Mouse (Mus musculus) midbrain, embryonic 14.5 days (tissue): ENCODE measurements around the gene Zranb1. TPM values are rescaled to one million over a fixed set of nuclear protein-coding genes. Genes with fewer than 3 reads are reported as not detected.

Experiments used
- ATAC-seq: fragments of 200-750 bp; cut with Nextera tagmentation; 2 replicates; pipeline ENCODE4 v1.8.0; 2017; ENCODE audit warnings: moderate number of reproducible peaks, moderate library complexity; ENCODE audit not compliant: low FRiP score, low TSS enrichment
- DNase-seq: peaks from one replicate; pipeline ENCODE4 v3.0.0-alpha.2; 2015
- H3K27ac ChIP-seq: fragments of 300-500 bp; sonication (generic); replicated peaks from 2 replicates; pipeline ENCODE4 v1.5.1; 2014; ENCODE audit warnings: mild to moderate bottlenecking, low read depth, low read length, moderate library complexity
- H3K27me3 ChIP-seq: fragments of 300-500 bp; sonication (generic); 2 replicates; pipeline ENCODE4 v1.6.1; 2014; ENCODE audit warnings: low read length, control low read depth, mixed read lengths; ENCODE audit not compliant: control insufficient read depth, insufficient read depth
- H3K36me3 ChIP-seq: fragments of 300-500 bp; sonication (generic); 2 replicates; pipeline ENCODE4 v1.6.1; 2014; ENCODE audit warnings: low read length, control low read depth; ENCODE audit not compliant: control insufficient read depth, insufficient read depth
- H3K4me1 ChIP-seq: fragments of 300-500 bp; sonication (generic); 2 replicates; pipeline ENCODE4 v1.6.1; 2014; ENCODE audit warnings: mild to moderate bottlenecking, antibody characterized with exemption, low read length, control low read depth; ENCODE audit not compliant: control insufficient read depth, insufficient read depth
- H3K4me2 ChIP-seq: fragments of 300-500 bp; sonication (generic); 2 replicates; pipeline ENCODE4 v1.6.1; 2014; ENCODE audit warnings: mild to moderate bottlenecking, low read length, moderate library complexity
- H3K4me3 ChIP-seq: fragments of 300-500 bp; sonication (generic); replicated peaks from 2 replicates; pipeline ENCODE4 v1.5.1; 2014; ENCODE audit warnings: low read depth, low read length
- H3K9ac ChIP-seq: fragments of 300-500 bp; sonication (generic); replicated peaks from 2 replicates; pipeline ENCODE4 v1.6.1; 2014; ENCODE audit warnings: mild to moderate bottlenecking, low read length, moderate library complexity
- H3K9me3 ChIP-seq: fragments of 300-500 bp; sonication (generic); 2 replicates; pipeline ENCODE4 v1.6.1; 2016; ENCODE audit warnings: low read length, control low read depth, mixed read lengths; ENCODE audit not compliant: control insufficient read depth
- WGBS: fragments of 180-500 bp; shearing (Covaris S2); extraction: QIAGEN DNeasy Blood & Tissue Kit; methylation state at CpG from one replicate; pipeline ENCODE4 v1.1.7; 2014; 5-methylcytosine and 5-hydroxymethylcytosine counted together
- polyA plus RNA-seq: library from polyadenylated mRNA; unstranded; fragments of >200 nt; fragmentation: Nextera tagmentation; extraction: Ambion mirVana; gene quantifications from 2 replicates; pipeline ENCODE4 v1.2.1, GENCODE M21; 2014

Gene Zranb1
- polyA plus RNA-seq, 1 experiment from 2014 or later: 35.1 TPM

- Histone ChIP-seq H3K4me2 (no peak overlapping the region), H3K9ac (no peak overlapping the region), H3K4me3 (no peak overlapping the region), H3K4me1 (peaks cover 12% of the 10 kb centered on the region), H3K36me3 (no peaks in the 10 kb centered on the region), H3K9me3 (no peaks in the 10 kb centered on the region), H3K27me3 (no peaks in the 10 kb centered on the region), H3K27ac (no peak overlapping the region)
- ATAC-seq (no peak), DNase-seq (no peak)
- WGBS: 74% methylated on average over 1 of the region's 1 CpGs
Observed at GRCm38 (mm10) chr7:133024694-133025093, 93.8 kb downstream of the Zranb1 start.

- H3K36me3 ChIP-seq: no peaks in the 10 kb centered on the region
- H3K9me3 ChIP-seq: no peaks in the 10 kb centered on the region
- H3K27ac ChIP-seq: no peak overlapping the region
- H3K4me1 ChIP-seq: no peaks in the 10 kb centered on the region
- WGBS: 93% methylated on average over 4 of the region's 4 CpGs
- H3K9ac ChIP-seq: no peak overlapping the region
- no peak overlapping the region for H3K4me3 ChIP-seq
- ATAC-seq (no peak), DNase-seq (no peak)
- H3K27me3 ChIP-seq: no peaks in the 10 kb centered on the region
- H3K4me2 ChIP-seq: no peak overlapping the region
Observed at GRCm38 (mm10) chr7:133027930-133028329, 97.0 kb downstream of the Zranb1 start.

DNA sequence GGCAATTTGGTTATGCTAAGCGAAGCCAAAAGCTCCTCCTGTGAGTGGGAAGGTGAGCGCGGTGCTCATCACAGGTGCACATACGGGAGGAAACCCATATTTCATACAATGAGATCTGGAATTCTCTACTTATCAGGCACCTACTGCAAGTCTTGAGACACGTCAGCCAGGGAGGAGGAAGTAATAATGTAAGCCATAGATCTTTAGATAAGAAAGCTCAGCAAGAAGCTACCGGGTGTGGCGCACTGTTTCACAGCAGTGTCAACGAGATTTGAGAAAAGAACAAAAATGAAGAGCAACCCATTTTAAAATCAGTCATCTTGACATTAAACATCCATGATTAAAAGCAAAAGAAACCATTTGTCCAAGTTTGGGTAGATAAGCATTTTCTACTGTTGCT is 98.1 kb downstream of the Zranb1 start:
- H3K9me3 ChIP-seq: no peaks in the 10 kb centered on the region
- 93% methylated on average over 8 of the region's 8 CpGs for WGBS
- no peak overlapping the region for H3K9ac ChIP-seq
- no peak overlapping the region for H3K4me3 ChIP-seq
- H3K4me2 ChIP-seq: no peak overlapping the region
- DNase-seq (no peak), ATAC-seq (no peak)
- H3K27ac ChIP-seq: no peak overlapping the region
- H3K4me1 ChIP-seq: peaks cover 10% of the 10 kb centered on the region
- no peaks in the 10 kb centered on the region for H3K36me3 ChIP-seq
- H3K27me3 ChIP-seq: no peaks in the 10 kb centered on the region

GRCm38 (mm10) chr7:133029496-133030047 is 98.6 kb downstream of the Zranb1 start:
- DNase-seq: no peak
- peaks cover 15% of the 10 kb centered on the region for H3K4me1 ChIP-seq
- no peak for ATAC-seq
- no peak overlapping the region for H3K9ac ChIP-seq
- H3K4me3 ChIP-seq: no peak overlapping the region
- no peaks in the 10 kb centered on the region for H3K36me3 ChIP-seq
- H3K9me3 ChIP-seq: no peaks in the 10 kb centered on the region
- 81% methylated on average over 8 of the region's 8 CpGs for WGBS
- no peaks in the 10 kb centered on the region for H3K27me3 ChIP-seq
- no peak overlapping the region for H3K4me2 ChIP-seq
- no peak overlapping the region for H3K27ac ChIP-seq

DNA sequence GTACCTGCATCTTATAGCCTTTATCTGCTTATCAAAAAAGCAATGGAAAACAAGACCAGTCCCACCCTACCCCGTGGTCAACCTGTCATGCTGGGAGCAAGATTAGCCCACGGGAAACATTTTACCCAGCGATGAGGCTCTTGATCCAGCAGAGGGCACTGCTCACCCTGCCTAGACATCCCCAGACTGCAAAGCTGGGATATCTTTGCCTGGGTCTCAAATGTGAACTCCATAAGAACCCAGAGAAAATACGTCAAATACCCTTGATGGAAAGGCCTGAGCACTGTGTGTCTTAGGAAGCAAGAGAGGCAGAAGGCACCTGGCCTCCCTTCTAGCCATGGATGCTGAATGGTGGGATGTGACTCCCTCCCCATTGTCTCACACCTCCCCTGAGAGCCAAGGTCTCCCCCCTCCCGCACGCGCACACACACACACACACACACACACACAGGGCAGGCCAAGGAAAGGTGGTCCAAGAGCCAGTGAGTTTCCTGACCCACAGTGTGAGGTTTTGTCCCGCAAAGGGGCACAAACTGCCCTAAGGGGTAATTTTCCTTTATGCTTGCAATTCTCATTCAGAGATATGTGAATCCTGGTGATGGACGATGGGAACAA is 101.8 kb downstream of the Zranb1 start:
- no peak overlapping the region for H3K4me3 ChIP-seq
- peaks cover 17% of the 10 kb centered on the region for H3K4me1 ChIP-seq
- H3K27ac ChIP-seq: no peak overlapping the region
- H3K9me3 ChIP-seq: no peaks in the 10 kb centered on the region
- H3K36me3 ChIP-seq: no peaks in the 10 kb centered on the region
- H3K9ac ChIP-seq: no peak overlapping the region
- ATAC-seq: peak; percentile 17; the same call in 1 of the 2 replicates
- 40% methylated on average over 9 of the region's 9 CpGs for whole genome bisulfite sequencing
- H3K4me2 ChIP-seq: no peak overlapping the region
- peak; percentile 90 for DNase-seq
- H3K27me3 ChIP-seq: no peaks in the 10 kb centered on the region

DNA sequence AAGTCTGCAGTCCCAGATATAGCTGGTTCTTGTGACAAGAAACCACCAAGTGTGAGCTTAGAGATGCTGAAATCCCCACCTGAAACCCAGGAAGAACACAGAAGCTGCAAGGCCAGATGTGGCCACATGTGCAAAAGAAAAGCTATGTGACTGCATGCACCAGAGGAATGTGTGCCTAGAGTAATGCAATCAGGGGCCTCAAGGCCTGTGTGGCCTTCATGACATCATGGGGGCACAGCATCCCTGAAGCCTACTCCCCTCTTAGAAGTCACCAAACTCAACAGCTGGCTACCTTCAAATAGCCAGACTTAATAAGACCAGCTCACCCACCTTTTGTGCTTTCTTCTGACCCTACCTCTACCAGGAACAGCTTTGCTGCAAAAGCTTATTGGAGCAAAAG is 105.0 kb downstream of the Zranb1 start:
- no peak overlapping the region for H3K9ac ChIP-seq
- no peak overlapping the region for H3K4me2 ChIP-seq
- no peak overlapping the region for H3K4me3 ChIP-seq
- DNase-seq (no peak), ATAC-seq (no peak)
- no peaks in the 10 kb centered on the region for H3K27me3 ChIP-seq
- no peaks in the 10 kb centered on the region for H3K36me3 ChIP-seq
- peaks cover 17% of the 10 kb centered on the region for H3K4me1 ChIP-seq
- H3K27ac ChIP-seq: no peak overlapping the region
- H3K9me3 ChIP-seq: no peaks in the 10 kb centered on the region

Other genes starting within 250 kb of the Zranb1 start
- gene Fam53b, start 117.3 kb upstream of the Zranb1 start, polyA plus RNA-seq: 9.3 and 15.5 TPM in 2 replicates
- gene Eef1akmt2, start 78.5 kb upstream of the Zranb1 start, polyA plus RNA-seq: 90.0 and 92.6 TPM in 2 replicates
- 40.0 and 42.6 TPM in 2 replicates for gene Abraxas2, start 71.9 kb upstream of the Zranb1 start, polyA plus RNA-seq
- 15.4 and 28.1 TPM in 2 replicates for gene Fgfr2, start 192.2 kb downstream of the Zranb1 start, polyA plus RNA-seq
- 59.2 and 75.2 TPM in 2 replicates for gene Ctbp2, start 193.2 kb downstream of the Zranb1 start, polyA plus RNA-seq